Mouse (Mus musculus): Measurements from ENCODE around the gene Dennd5a.

The Dennd5a gene

DNA sequence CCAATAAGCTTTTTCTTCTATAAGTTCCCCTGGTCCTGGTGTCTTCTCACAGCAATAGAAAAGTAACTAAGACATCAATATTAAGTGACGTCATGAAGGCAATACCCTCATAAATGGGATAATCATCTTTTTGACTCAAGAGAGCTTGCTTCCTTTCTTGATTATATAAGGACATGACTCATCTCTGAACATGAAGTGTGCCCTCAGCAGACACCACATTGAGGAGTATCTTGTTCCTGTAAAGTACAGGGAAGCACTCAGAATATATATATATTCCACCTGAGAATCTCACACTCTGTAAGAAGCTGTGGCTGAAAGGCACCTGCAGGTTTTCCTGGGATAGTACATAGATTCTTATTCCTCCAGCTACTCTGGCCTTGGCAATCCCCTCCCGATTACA, 77.7 kb downstream of the Dennd5a start:
- DNase-seq (ENCODE audit: low spot score in 2 of 2): no peak

DNA sequence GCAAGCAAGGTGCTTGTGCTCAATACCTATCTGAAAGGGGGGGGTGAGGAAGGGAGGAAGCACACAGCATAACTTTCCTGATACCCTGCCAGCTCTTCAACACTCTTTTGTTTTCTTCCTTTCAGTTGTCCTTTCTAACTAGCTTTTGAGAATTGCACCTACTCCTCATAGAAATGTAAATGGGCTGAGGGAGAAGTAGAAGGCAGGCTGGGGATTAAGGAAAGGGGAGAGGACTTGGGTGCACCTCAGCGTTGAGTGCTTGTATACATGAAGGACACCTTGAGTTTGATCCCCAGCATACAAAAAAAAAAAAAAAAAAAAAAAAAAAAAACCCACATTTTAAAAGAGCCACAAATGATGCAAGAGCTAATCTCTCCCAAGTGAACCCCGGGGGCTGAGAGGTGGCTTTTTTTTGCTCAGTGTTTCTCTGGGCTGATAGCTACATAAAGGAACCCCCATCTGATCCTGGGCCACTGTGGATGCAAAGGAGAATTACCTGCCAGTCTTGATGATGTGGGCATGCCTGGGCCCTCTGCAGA, 78.6 kb downstream of the Dennd5a start:
- no peak for DNase-seq (ENCODE audit: low spot score in 2 of 2)

DNA sequence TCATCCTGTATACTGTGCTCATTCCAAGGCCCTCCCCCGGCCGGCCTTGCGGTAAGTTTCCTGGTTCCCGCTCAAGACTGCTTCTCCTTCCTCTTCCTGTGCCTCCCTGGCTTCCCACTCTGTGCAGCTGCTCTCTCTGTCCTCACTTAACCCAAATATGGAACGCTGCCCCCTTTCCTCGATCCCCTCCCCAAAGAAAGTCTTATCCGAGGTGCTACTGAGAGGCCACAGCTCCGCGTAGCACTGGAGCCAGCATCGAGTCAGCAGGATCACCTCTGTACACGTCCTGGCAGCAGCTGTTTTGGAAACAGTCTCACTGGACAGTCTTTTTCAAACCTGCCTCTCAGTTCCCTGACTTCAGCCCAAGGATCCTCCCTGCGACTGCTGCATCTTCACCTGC, 81.1 kb downstream of the Dennd5a start:
- DNase-seq (ENCODE audit: low spot score in 2 of 2): no peak

DNA sequence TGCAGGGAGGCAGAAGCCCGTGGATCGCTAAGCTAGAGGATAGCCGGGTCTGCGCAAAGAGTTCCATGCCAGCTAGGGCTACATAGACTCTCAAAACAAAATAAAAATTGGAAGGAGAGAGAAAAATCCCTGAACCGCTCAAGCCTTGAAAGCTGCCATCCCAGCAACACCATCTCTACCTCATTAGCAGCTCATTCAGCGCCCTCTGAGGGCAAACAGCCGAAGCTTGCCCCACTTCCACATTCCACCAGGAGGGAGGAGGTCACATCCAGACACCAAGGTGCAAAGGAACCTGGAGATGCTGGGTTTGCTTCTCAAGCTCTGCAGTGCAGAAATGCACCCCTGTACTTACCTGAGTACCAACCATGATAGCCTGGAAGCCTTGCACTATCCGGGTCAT, 84.2 kb downstream of the Dennd5a start:
- DNase-seq (ENCODE audit: low spot score in 2 of 2): no peak

DNA sequence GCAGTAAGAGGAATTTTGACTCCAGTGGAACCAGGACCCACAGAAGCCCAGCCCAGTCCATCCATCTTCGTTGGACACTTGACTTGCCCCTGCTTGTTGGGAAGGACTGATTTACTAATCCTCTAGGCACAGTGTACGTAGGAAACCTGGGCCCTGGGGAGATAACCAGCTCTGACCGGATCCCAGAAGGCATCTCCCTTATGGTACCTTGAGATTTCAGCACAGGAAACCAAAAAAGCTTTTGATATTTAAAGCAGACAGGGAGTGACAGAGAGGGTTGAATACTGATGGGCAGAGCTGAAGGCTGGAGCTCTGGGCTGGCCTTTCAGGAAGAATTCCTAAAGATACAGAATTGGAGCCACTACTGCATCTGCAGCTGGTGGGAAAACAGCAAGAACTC, 84.7 kb downstream of the Dennd5a start:
- DNase-seq (ENCODE audit: low spot score in 2 of 2): no peak

DNA sequence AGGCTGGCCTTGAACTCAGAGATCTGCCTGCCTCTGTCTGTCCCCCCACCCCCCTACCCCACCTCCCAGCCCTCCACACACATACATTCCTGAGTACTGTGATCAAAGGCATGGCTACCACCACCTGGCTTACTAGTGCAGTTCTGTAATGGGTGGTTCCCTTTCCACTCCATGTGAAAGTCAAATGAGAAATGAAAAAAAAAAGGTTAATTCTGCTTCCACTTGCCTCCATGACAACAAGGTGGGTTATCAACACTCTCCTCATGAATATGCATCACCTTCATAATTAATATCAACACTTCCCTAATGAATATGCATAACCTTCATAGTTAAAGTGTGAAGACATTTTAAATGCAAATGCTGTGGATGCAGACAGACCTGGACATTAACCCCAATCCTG, 85.2 kb downstream of the Dennd5a start:
- no peak for DNase-seq (ENCODE audit: low spot score in 2 of 2)

DNA sequence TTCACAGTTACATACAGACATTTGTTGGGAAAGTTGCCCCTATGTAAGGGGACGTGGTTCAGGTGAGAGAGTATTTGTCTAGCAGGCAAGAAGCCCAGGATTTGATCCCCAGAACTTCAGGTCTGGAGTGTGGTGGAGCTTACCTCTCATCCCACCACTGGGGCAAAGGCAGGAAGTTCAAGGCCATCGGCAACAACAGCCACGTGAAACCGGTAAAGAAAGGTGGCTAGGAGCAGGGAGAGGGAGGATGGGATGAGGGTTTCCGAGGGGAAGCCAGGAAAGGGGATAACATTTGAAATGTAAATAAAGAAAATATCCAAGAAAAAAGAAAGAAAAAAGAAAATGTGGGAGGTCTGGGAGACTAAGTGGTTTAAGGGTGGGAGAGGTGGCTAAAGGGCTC, 87.1 kb downstream of the Dennd5a start:
- DNase-seq (ENCODE audit: low spot score in 2 of 2): no peak

DNA sequence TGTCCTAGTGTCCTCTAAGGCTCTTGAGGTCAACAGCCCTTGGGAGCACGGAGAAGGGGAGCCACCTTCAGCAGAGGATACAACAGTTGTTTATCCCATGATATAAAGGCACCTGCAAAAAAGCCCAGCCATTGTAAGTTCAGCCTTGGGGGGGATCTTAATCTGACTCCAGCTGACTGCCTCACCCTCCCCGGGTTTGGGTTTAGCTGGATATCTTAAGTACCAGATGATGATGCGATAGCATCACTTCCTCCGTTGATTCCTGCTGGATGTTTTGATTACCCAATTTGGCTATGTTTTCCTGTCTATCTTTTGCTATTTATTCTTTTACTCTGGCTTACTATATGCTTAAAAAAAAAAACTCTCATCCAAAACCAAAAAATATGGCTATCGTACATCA, 89.0 kb downstream of the Dennd5a start:
- no peak for DNase-seq (ENCODE audit: low spot score in 2 of 2)

DNA sequence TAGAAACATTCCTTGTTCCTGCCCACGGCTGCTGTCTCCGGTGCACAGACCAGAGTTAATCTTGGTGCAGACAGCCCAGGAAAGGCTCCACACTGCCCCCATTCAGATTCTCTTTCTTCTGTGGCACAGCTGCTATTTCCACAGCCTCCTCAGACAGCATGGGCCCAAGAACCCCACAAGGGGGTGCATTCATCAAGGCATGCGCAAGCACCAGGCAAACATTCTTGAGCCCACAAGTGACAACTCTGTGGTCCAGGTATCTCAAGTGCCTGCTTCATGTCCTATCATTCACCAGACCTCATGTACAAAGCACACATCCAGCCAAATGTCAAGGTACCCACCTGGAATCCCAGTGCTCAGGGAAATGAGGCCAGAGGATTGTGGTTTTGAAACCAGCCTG, 91.8 kb downstream of the Dennd5a start:
- no peak for DNase-seq (ENCODE audit: low spot score in 2 of 2)

DNA sequence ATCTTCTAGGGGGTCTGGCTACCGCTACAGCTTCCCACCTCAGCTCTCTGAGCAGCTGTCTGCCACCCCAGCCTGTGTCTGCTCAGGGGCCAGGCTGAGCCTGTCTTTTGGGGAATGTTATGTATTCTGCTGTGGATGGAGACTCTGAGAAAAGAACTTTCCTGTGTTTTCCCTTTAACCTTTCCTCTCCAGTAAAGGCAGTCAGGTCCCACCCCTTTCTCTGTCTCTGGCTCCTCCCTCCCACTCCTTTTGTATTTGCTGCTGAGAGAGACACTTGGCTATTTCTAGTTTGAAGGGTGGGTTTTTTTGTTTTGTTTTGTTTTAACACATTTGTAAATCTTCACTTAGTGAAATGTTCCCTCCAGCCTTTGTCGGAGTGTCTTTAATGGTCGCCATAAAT, 93.6 kb downstream of the Dennd5a start:
- DNase-seq (ENCODE audit: low spot score in 2 of 2): no peak

DNA sequence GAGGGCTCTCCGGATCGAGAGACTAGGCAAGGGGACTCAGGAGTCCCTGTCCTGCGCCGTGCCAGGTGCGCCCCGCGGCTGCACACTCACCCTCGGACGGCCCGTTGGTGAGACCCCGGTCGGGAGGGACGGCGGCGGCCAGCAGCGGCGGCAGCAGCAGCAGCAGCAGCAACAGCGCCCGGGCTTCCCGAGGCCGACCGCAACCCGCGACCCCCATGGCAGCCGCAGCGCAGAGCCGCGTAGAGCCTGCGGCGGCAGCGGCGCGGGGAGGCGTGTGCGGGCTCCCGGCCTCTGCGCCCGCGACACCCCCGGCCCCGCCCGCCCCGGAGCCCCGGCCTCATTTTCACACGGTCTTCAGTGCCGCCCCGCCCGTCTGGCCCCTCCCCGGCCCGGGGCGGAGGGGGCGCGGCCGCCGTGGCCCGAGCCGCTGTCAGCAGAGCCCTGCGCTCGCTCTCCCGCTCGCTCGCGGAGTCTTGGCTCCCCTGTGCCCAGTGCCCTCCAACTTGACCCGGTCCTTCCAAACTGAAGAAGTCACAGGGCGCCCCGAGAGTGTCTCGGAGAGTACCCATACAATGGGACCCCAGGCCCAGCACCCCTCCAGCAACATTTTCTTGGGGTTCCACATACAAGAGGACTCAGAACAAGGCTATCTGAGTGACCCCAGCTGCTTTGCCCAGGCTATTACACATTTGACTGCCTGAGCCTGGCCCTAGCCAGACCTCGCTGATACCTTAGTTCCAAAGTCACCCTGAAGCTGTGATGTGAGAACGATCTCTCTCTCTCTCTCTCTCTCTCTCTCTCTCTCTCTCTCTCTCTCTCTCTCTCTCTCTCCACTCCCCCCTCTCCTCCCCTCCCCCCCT, 94.7 kb downstream of the Dennd5a start, which contains the start of gene Scube2:
TSS of gene Scube2 (minus strand) at position 310 of the 860 bp plus-strand sequence.
- peak in 1 of 2 experiments; percentile 6 for DNase-seq (ENCODE audit: low spot score in 2 of 2)

DNA sequence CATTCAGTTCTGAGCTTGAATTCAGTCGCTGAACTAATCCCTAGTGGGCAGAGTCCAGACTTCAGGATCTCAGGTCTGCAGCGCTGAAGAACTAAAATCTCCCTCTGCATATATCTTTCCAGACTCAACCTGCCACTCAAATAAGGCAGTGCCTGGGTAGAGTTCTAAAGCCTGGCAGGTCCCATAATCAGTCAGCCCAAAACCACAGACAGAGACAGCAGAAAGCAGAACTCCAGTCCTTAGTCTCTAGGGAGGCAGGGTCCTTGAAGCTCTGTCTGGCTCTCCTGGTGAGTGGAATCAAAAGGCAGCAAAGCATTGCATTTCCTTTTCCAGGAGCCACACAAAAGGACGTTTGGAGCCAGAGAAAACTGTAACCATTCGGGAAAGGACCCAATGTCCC, 96.7 kb downstream of the Dennd5a start:
- no peak for DNase-seq (ENCODE audit: low spot score in 2 of 2)

DNA sequence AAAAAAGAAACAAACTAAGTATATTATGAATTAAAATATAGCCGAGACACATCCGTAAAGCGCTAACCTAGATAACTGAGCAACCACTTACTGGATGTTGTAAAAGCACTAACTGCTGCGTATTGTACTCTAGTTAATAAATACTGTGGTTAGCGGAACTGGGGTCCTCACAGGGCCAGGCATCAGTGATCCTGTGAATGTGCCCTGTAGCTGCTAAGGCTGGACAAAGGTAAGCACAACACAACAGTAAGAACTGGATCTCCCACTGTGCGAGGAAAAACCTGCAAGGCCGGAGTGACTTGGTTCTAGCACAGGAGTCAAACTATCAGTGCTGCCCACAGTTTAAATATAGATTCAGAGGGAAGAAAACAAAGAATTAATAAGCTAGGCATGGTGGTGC, 100.1 kb downstream of the Dennd5a start:
- DNase-seq (ENCODE audit: low spot score in 2 of 2): no peak

DNA sequence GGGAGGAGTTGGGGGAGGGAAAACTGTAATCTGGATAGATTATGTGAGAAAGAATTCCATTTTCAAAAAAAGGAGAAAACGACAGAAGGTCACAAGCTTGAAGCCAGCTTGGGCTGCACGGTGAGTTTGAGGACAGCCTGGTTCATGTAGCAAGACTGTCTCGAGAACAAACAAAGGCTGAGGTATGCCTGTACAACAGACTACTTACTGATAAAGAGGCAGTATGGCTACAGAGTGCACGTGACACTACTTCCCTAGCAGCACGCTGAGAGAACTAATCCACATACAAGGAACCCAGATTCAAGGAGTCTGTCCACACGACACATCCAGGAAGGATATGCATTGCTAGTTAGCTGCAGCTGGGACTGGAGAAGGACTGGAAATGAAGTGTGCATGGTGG, 100.9 kb downstream of the Dennd5a start:
- DNase-seq (ENCODE audit: low spot score in 2 of 2): no peak

DNA sequence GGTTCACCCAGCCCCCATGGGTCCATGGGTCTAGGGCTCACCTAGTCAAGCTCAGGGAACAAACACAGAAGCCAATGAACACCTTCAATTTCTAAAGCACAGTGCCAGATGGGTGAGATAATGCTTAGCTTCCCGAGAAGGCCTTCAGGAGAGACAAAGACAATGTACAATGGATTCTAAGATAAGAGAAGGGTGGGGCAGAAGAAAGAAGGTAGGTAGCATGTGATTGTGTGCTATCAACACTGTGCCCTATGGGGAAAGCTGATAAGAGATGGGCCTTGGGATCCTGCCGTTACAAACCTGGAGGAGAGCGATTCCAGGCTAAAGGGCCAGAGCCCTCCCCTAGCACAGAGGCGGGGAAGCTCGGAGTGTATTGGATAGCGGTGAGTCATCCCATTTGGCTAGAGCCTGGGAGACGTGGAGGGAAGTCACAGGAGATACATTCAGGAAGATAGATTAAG, 107.5 kb downstream of the Dennd5a start:
- DNase-seq (ENCODE audit: low spot score in 2 of 2): peak; percentile 8 to 11

DNA sequence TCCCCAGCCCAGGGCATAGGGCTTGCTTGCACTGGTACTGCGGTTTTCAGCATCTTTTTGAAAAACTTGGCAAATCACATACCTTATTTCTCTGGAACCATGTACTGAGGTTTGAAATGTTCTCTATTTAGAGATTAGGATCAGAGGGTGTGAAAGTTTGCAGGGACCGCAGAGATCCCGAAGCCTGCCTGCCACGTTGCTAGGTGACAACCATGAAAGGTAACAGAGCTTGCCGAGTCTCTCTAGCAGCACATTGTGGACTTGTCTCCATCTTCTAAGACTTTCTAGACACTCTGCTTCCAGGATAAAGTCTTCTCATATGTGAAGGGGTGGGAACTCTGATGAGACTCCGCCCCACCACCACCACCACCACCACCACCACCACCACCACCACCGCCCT, 108.3 kb downstream of the Dennd5a start:
- DNase-seq (ENCODE audit: low spot score in 2 of 2): no peak

DNA sequence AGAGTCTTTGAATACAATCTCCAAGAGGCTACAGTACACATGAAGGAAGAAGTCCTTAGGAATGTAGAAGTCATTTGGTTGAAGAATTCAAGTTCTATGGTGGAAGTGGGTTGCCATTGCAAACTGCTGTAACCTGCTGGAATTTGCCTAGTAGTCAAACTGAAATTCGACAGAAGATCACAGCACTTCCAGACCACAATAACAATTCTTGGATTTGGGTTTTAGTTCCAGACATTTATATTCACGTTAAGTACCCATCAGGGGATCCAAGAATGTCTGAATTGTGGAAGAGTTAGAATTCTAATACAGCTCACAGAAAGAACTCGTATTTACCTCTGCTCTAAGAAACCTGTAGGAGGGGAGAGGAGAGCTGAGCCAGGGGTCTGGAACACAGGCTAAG, 109.7 kb downstream of the Dennd5a start:
- DNase-seq (ENCODE audit: low spot score in 2 of 2): no peak

DNA sequence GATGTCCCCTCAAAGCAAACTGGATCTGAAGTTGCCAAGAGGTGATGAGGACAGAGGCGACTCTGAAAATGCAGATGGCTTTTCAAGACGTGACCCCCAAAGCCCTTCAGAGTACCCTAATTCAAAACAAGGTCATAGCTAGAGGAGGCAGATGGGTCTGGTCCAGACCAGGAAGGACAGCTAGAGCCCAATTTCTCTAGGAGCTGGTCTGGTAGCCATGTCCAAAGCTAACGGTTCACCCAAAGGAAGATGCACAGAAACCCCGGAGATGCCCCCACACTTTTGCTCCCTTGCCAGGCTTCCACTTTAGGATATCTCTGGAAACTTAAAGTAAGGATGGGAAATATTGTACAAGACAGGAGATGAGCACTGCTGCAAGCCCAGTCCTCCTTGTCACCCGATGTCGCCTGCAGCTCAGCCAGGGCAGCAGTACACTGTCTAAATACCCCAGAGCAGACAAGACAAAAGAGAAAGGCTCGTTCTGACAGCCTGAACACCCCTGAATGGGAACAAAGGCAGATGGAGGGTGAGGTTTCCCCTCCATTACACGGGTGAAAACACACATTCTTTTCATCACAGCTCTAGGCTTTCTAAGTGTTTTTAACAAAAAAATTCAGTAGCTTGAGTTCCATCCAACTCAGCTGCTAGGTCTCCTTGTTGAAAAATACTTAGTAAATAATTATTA, 110.4 kb downstream of the Dennd5a start:
- DNase-seq (ENCODE audit: low spot score in 2 of 2): no peak

DNA sequence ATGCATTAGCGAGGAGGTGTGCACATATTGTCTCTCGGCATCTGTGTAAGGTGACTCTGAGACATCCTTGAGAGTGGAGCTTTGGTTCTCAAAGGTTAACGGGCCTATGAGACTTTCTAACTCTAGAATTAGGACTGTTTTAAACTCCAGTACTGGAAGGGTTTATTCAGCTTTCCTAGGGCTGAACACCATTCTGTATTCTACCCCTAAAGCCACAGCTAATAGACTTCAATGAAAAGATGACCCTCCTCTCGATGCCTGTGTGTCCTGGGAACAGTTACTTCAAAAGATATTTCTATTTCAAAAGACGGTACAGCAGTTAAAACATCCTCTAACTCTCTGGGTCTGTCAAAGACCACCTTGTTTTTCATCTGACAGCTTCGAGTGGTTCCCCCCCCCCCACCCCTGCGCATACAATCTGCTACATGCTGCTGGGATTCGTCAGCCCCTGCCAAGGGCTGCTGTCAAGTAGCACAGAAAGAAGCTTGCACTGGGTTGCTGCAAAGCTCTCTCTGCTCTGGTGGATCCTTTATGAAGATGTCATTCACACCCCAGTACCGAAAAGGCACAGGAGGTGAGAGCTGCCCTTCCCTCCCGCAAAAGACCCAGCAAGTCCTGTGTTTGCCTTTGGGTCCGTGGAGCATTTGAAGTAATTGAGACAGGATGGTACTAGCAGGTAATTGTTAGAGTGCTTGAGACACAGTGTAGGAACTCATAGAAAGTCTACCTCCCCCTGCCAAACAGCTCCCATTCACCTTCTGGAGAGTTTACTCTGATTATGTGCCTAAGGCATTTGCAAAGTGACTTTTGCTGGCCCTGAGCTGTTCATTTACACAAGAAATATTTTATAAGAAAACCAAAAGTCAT, 111.2 kb downstream of the Dennd5a start:
- DNase-seq (ENCODE audit: low spot score in 2 of 2): no peak

DNA sequence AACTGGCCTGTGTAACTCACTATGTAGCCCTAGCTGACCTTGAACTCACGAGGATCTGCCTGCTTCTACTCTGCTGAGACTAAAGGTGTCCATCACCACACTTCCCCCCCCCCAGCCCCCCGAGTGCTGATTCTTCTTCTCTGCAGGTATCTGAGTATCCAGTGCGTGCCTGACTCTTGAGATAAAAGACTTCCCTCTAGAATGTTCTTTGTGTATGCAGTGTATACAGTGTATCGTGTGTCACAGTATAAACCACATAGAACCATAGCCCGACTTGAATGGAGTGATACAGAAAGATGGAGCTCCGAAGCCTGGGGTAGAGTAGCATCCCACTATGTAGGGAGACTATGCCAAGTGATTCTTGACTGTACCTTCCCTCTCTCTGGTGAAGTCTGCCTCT, 116.2 kb downstream of the Dennd5a start:
- DNase-seq (ENCODE audit: low spot score in 2 of 2): no peak

Measured in heart, adult 9 months (tissue).